Mouse (Mus musculus): ENCODE data around the gene Zfp598. TPM values are rescaled to one million over a fixed set of nuclear protein-coding genes. Genes with fewer than 3 reads are reported as not detected.
"Not testable (repeated sequence)": the region's sequence is repeated elsewhere in the genome, so short reads cannot be mapped to it uniquely, and the experiment has no call there.

Zfp598 gene
- polyA plus RNA-seq, 1 experiment from 2014 or later: 22.1 TPM

DNA sequence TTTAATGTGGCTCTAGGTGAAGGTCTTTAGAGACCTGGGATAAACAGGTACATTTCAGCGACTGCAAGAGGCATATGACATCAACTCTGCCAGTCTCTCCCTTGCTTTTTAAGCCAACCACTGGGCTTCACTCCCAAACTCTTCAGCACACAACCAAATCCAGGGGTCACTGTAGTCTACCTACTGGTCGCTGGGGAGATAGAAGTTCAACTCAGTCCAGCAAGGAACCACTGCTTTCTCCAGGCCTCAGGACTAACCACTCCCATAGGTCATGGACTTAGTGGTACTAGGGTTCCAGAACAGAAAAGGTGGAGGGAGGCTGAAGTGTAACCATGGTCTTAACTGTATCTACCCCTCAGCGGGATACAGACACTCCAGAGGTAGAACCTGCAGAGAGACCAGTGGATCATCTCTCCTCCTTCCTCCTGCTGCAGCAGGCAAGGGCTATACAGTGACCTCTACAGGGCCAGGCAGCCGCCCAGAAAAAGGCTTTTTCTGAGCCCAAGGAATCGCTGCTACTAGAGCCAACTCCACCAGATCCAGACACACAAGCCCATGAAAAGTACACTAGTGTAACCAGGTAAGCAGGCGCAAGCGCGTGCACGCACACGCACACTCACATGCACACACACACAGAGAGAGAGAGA is 20.6 kb upstream of the Zfp598 start:
- no peaks in the 10 kb centered on the region for H3K9me3 ChIP-seq
- peaks cover 13% of the 10 kb centered on the region; the same call in 1 of the 2 replicates for H3K36me3 ChIP-seq
- H3K27me3 ChIP-seq: no peaks in the 10 kb centered on the region
- H3K9ac ChIP-seq: no peak overlapping the region
- no peak overlapping the region for H3K27ac ChIP-seq
- peak overlapping the region; percentile 92 for H3K4me3 ChIP-seq
- peaks cover 53% of the 10 kb centered on the region for H3K4me1 ChIP-seq
- peak overlapping the region; percentile 97 for H3K4me2 ChIP-seq
- ATAC-seq (ENCODE audit: insufficient number of reproducible peaks, low FRiP score, low TSS enrichment, low read depth): no peak
- WGBS: 66% methylated on average over 10 of the region's 10 CpGs

DNA sequence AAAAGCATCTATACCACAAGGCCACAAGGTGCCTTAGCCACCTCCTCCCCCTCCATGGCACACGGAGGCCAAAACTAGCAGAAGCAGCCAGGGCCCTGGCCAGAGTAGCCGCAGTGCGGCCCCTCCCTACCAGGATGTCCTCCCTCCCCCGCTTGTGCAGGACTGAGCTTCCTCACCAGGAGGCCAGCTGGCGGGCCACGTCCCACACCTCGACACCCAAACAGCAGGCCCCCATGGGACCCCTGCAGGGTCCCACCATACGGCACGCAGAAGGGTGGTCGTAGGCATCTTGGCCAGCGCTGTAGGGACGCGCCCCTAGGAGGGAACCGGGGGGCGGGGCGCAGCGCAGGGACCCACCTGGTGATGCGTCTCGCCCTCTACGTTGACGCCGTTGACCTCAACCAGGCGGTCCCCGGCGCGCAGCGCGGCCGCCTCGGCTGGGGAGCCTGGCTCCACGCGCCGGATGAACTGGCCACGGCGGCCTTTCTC is 19.9 kb upstream of the Zfp598 start:
- Histone ChIP-seq H3K36me3 (peaks cover 11% of the 10 kb centered on the region; the same call in 1 of the 2 replicates), H3K4me1 (peaks cover 45% of the 10 kb centered on the region), H3K9ac (peak overlapping the region; percentile 89), H3K4me2 (peak overlapping the region; percentile 97), H3K27me3 (no peaks in the 10 kb centered on the region), H3K4me3 (peak overlapping the region; percentile 92), H3K9me3 (no peaks in the 10 kb centered on the region), H3K27ac (peak overlapping the region; percentile 84)
- WGBS: 1% methylated on average over 35 of the region's 35 CpGs
- peak; percentile 20; the same call in 1 of the 2 replicates for ATAC-seq (ENCODE audit: insufficient number of reproducible peaks, low FRiP score, low TSS enrichment, low read depth)

DNA sequence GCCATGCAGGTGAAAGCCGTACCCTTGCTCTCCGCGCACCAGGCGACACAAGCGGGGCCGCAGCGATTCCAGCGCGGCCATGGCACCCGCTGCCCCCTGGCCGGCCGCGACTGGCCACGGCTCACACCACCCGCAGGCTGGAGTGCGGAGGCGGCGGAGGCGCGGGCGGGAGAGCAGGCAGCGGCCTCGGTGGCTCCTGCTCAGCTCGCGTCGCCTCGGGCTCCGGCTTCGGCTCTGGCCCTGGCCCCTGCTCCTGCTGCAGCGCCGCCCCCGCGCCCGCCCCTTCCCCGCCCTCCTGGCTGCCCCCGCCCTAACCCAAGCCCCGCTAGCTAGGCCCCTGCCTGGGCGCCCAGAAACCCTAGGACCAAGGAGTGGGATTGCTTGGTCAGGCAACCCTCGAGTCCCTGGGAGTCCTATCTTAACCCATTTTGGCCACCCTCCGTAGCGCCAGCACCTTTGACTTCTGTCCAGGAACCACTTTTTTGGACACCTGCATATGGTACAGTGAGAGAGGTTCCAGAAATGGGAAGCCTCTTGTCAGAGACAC is 19.3 kb upstream of the Zfp598 start, which contains the start of gene Slc9a3r2:
TSS of gene Slc9a3r2 (minus strand) at position 258 of the 547 bp plus-strand sequence.
- ATAC-seq (ENCODE audit: insufficient number of reproducible peaks, low FRiP score, low TSS enrichment, low read depth): peak; percentile 56
- Histone ChIP-seq H3K4me2 (peak within 1 kb of the TSS; percentile 97), H3K9ac (peak within 1 kb of the TSS; percentile 89), H3K27me3 (no peaks in the 10 kb centered on the region), H3K27ac (peak within 1 kb of the TSS; percentile 84), H3K9me3 (no peaks in the 10 kb centered on the region), H3K4me1 (peaks cover 40% of the 10 kb centered on the region), H3K4me3 (peak within 1 kb of the TSS; percentile 92), H3K36me3 (peaks cover 7% of the 10 kb centered on the region; the same call in 1 of the 2 replicates)
- under 1% methylated on average over 33 of the region's 41 CpGs for WGBS

- H3K27me3 ChIP-seq: no peaks in the 10 kb centered on the region
- H3K27ac ChIP-seq: no peak overlapping the region
- no peaks in the 10 kb centered on the region for H3K9me3 ChIP-seq
- peaks cover 7% of the 10 kb centered on the region; the same call in 1 of the 2 replicates for H3K36me3 ChIP-seq
- 77% methylated on average over 4 of the region's 4 CpGs for WGBS
- H3K4me3 ChIP-seq: no peak overlapping the region
- no peak for ATAC-seq (ENCODE audit: insufficient number of reproducible peaks, low FRiP score, low TSS enrichment, low read depth)
- no peak overlapping the region for H3K4me2 ChIP-seq
- H3K4me1 ChIP-seq: peaks cover 33% of the 10 kb centered on the region
- no peak overlapping the region for H3K9ac ChIP-seq
Observed at GRCm38 (mm10) chr17:24650766-24651165, 18.7 kb upstream of the Zfp598 start.

DNA sequence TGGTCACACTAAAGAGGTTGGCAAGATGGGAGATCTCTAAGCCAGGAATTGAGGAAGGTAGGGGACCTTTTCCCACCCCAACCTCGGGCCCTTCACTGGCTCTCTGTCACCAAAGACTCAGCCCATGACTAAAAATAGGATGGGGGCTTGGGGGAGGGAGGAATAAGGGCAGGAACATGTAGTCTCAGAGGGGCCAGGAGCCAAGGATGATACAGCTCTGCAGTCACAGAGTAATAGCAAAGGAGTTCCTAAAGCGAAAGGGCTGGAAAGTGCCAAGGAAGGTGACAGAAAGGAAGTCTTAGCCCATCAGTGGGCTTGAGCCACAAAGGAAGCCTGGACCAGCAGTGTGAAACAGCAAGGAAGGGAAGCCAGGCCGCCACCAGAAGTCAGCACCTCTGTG is 17.7 kb upstream of the Zfp598 start:
- WGBS: 74% methylated on average over 3 of the region's 3 CpGs
- no peak overlapping the region for H3K27ac ChIP-seq
- H3K9ac ChIP-seq: no peak overlapping the region
- peaks cover 6% of the 10 kb centered on the region for H3K27me3 ChIP-seq
- ATAC-seq (ENCODE audit: insufficient number of reproducible peaks, low FRiP score, low TSS enrichment, low read depth): no peak
- no peaks in the 10 kb centered on the region for H3K9me3 ChIP-seq
- peaks cover 6% of the 10 kb centered on the region; the same call in 1 of the 2 replicates for H3K36me3 ChIP-seq
- H3K4me3 ChIP-seq: no peak overlapping the region
- no peak overlapping the region for H3K4me2 ChIP-seq
- H3K4me1 ChIP-seq: peaks cover 29% of the 10 kb centered on the region

DNA sequence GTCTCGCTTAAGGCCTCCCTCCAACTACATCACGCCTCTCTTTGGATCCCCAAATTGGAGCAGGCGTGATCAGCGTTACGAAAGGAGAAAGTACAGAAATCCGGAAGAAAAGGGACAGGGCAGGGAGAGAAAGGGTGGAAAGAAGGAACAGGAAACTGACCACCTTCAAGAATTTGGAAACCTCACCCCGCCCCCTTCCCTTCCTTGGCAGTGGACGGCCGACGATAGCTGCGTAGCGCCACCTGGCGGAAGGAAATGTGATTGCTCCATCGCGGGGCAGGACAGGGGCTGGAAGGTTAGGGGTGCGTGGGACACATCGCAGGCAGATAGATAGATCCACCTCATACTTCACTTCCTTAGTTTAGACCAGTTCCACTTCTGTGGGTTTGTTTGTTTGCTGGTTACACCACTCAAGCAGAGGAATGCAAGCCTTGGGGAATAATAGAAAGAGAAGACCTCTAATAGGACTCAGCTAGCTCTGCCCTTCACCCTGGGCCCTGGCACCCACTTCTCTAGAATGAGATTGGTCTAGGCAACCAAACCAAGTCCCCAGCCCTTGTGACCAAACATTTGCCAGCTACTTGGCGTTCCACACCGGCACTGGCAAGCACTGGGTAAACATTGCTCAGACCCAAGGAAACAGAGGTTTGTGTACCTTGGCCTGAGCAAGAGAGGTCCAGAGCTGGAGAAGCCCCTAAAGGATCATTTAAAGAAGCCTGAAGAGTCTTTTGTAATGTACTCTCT is 15.3 kb upstream of the Zfp598 start:
- H3K9ac ChIP-seq: no peak overlapping the region
- 0 out of 2 replicates have a peak, but pooled peaks have one; percentile 36 for ATAC-seq (ENCODE audit: insufficient number of reproducible peaks, low FRiP score, low TSS enrichment, low read depth)
- WGBS: 4% methylated on average over 19 of the region's 19 CpGs
- peak overlapping the region; percentile 44; the same call in 1 of the 2 replicates for H3K27ac ChIP-seq
- peaks cover 29% of the 10 kb centered on the region for H3K4me1 ChIP-seq
- no peaks in the 10 kb centered on the region for H3K9me3 ChIP-seq
- peak overlapping the region; percentile 32 for H3K4me3 ChIP-seq
- peaks cover 29% of the 10 kb centered on the region for H3K27me3 ChIP-seq
- H3K36me3 ChIP-seq: no peaks in the 10 kb centered on the region
- H3K4me2 ChIP-seq: peak overlapping the region; percentile 51

DNA sequence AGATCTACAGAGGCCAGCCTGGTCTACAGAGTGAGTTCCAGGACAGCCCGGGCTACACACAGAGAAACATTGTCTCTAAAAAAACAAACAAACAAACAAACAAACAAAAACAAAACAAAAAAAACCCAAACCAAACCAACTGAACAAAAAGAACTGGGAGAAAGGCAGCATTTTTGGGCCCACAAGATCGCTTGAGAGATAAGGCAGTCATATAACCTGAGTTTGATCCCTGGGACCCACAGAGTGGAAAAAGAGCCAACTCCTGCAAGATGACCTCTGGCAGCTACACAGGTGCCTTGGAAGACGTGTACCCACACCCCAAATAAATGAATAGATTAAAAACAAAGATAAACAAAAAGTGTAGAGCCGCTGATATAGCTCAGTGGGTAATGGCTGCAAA is 14.5 kb upstream of the Zfp598 start:
- no peaks in the 10 kb centered on the region for H3K36me3 ChIP-seq
- H3K9ac ChIP-seq: no peak overlapping the region
- WGBS: 70% methylated on average over 4 of the region's 4 CpGs
- H3K4me3 ChIP-seq: no peak overlapping the region
- no peak for ATAC-seq (ENCODE audit: insufficient number of reproducible peaks, low FRiP score, low TSS enrichment, low read depth)
- no peak overlapping the region for H3K4me2 ChIP-seq
- peaks cover 36% of the 10 kb centered on the region for H3K27me3 ChIP-seq
- H3K4me1 ChIP-seq: peaks cover 20% of the 10 kb centered on the region
- H3K9me3 ChIP-seq: no peaks in the 10 kb centered on the region
- H3K27ac ChIP-seq: no peak overlapping the region

DNA sequence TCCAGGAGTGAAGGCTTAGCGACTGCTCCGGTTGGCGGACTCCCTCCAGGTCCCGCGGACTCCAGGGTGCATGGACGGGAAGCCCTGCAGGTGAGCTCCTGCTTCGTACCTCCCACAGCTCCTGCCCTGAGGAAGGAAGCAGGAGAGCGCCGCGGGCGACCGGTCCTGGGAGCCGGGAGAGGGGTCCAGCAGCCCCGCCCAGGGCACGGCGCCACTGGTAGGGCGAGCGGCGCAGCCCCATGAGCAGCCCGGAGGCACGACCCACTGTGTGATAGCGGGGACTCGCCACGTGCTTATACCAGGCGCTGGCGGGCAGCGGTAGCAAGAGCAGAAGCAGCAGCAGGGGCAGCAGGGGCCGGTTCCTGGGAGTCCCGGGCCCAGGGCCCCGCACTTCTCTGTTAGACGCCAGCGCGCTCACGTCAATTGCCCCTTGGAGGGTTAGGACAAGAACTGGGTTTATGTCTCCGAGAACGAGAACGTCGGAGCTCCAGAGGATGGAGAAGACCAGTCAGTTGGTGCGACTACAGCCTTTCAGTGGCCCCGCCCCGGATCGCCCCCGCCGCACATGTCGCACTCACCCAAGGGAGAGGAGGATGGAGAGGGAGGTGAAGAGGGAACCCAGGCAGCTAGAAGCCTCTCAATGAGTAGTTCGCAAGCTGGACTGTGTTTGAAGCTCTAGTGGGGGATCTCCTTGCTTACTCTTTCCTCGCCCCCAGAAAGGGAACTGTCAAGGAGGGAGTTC is 11.3 kb upstream of the Zfp598 start, which contains the start of gene Npw:
TSS of gene Npw (minus strand) at position 441 of the 742 bp plus-strand sequence.
- H3K27ac ChIP-seq: no peak within 1 kb of the TSS
- H3K27me3 ChIP-seq: peaks cover 48% of the 10 kb centered on the region
- H3K9ac ChIP-seq: peak within 1 kb of the TSS; percentile 54
- peak within 1 kb of the TSS; percentile 97 for H3K4me2 ChIP-seq
- ATAC-seq (ENCODE audit: insufficient number of reproducible peaks, low FRiP score, low TSS enrichment, low read depth): no peak
- H3K36me3 ChIP-seq: no peaks in the 10 kb centered on the region
- 3% methylated on average over 47 of the region's 47 CpGs for WGBS
- peaks cover 15% of the 10 kb centered on the region for H3K4me1 ChIP-seq
- peak within 1 kb of the TSS; percentile 45 for H3K4me3 ChIP-seq
- no peaks in the 10 kb centered on the region for H3K9me3 ChIP-seq

DNA sequence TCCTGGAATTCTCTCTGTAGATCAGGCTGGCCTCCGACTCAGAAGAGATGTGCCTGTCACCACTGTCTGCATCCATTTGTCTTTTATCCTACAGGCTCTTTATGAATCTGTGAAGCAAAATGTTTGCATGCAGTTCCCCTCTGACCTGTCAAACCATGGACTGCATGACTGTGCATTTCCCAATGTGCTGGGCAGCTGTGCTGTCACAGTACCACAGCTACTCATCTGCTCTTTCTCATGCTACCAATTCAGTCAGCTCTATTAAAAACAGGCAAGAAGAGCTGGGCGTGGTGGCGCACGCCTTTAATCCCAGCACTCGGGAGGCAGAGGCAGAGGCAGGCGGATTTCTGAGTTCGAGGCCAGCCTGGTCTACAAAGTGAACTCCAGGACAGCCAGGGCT is 2.5 kb upstream of the Zfp598 start:
- H3K36me3 ChIP-seq; H3K4me2 ChIP-seq; H3K9ac ChIP-seq; H3K27ac ChIP-seq; H3K9me3 ChIP-seq; ATAC-seq (ENCODE audit: insufficient number of reproducible peaks, low FRiP score, low TSS enrichment, low read depth); H3K4me3 ChIP-seq; H3K27me3 ChIP-seq: not testable (repeated sequence)
- peaks cover 26% of the 10 kb centered on the region for H3K4me1 ChIP-seq
- WGBS: 59% methylated on average over 7 of the region's 7 CpGs

DNA sequence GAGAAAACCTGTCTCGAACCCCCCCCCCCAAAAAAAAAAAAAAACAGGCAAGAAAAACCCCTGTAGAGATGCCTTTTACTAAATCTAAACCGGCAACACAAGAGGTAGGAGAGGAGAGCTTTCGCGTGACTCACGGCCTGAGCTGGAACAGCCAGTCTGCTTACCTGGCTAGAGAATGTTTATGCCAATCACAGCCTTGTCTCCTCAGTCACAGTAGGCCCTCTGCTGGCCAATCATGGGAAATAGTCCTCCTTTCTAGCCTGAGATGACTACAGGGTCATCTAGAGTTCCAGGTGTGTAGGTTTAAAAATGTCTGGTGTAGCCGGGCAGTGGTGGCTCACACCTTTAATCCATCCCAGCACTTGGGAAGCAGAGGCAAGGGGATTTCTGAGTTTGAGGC is 2.1 kb upstream of the Zfp598 start:
- Histone ChIP-seq H3K4me3 (no peak overlapping the region), H3K4me1 (peaks cover 30% of the 10 kb centered on the region), H3K36me3 (no peaks in the 10 kb centered on the region), H3K27me3 (no peaks in the 10 kb centered on the region), H3K4me2 (no peak overlapping the region), H3K9ac (no peak overlapping the region), H3K9me3 (no peaks in the 10 kb centered on the region), H3K27ac (no peak overlapping the region)
- no peak for ATAC-seq (ENCODE audit: insufficient number of reproducible peaks, low FRiP score, low TSS enrichment, low read depth)
- 25% methylated on average over 6 of the region's 6 CpGs for WGBS

GRCm38 (mm10) chr17:24669214-24669544 is 308 bp upstream of the Zfp598 start:
- H3K4me1 ChIP-seq: peaks cover 39% of the 10 kb centered on the region
- not testable (repeated sequence) for H3K9me3 ChIP-seq; H3K27me3 ChIP-seq; ATAC-seq (ENCODE audit: insufficient number of reproducible peaks, low FRiP score, low TSS enrichment, low read depth); H3K36me3 ChIP-seq
- 10% methylated on average over 15 of the region's 15 CpGs for WGBS
- peak overlapping the region; percentile 67 for H3K4me3 ChIP-seq
- H3K27ac ChIP-seq: peak overlapping the region; percentile 74
- peak overlapping the region; percentile 91; the same call in 1 of the 2 replicates for H3K9ac ChIP-seq
- H3K4me2 ChIP-seq: peak overlapping the region; percentile 74

Data from limb, embryonic 15.5 days (tissue).